Mouse (Mus musculus) liver, adult (tissue): ENCODE data around the gene Slc15a1.
A peak's percentile ranks its signal among the peaks of the same experiment; 100 is the strongest.

Source experiments
- GATA4 ChIP-seq: IDR thresholded peaks from 2 replicates; pipeline ENCODE4 v1.6.1; 2014; ENCODE audit warnings: mild to moderate bottlenecking, low read length; ENCODE audit not compliant: insufficient replicate concordance

The Slc15a1 gene

DNA sequence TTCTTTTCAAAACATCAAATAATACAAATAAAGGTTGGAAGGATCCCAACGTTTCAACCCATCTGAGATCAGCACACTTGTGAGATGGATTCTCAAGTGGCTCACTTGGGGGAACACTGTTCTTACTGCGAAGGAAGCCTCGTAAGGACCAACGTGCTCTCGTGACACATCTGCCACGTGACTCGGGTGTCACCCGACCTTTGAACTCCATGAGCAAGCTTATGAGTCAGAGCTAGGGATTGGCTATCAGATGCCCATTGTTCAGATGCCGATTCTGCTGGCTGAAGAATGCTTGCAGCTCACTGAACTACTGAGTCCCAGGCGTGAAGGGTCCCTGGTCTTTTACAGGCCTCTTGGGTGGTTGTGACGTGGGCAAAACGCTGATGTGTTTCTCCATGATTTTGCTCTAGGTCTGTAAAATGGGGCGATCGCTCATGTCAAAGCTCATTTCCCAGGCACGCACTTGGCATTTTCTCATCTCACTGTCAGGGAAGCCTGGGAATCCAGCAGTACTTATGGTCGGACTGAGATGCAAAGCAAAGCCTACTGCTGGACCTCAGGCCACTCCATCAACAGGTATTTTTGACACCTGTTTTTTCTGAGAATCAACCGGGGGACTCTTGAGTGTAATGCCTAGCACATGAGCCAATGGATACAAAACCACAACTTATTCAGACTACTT lies 75.1 kb downstream of the Slc15a1 start:
- TF ChIP-seq GATA4, result no peak

DNA sequence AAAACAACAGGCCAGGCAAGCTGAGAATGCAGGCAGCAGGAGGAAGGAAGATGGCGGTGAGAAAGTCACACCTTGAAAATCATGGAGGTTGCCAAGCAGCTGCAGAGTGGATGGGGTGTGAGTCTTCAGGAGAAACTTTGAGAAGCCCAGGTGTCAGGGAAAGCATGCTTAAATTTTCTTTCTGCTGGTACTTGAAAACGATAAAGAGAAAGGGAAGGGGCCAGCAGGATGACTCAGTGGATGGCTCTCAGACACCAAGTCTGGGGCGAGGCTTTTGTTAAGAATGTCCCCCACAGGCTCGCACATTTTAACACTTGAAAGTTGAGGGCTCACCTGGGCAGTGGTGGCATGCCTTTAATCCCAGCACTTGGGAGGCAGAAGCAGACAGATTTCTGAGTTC lies 76.9 kb downstream of the Slc15a1 start:
- no peak for TF ChIP-seq GATA4

DNA sequence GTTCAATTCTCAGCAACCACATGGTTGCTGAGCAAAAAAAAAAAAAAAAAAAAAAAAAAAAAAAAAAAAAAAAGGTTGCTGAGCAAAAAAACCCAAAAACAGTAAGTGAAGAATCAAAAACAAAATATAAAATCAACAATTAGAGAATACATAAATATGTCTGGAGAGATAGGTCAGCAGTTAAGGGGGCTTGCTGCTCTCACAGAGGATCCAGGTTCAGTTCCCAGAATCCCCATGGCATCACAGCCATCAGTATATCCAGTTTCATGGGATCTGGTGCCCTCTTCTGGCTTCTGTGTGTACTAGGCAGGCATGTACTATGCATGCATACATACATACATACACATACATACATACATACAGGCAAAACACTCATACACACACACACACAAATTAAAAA lies 78.3 kb downstream of the Slc15a1 start:
- no peak for TF ChIP-seq GATA4

DNA sequence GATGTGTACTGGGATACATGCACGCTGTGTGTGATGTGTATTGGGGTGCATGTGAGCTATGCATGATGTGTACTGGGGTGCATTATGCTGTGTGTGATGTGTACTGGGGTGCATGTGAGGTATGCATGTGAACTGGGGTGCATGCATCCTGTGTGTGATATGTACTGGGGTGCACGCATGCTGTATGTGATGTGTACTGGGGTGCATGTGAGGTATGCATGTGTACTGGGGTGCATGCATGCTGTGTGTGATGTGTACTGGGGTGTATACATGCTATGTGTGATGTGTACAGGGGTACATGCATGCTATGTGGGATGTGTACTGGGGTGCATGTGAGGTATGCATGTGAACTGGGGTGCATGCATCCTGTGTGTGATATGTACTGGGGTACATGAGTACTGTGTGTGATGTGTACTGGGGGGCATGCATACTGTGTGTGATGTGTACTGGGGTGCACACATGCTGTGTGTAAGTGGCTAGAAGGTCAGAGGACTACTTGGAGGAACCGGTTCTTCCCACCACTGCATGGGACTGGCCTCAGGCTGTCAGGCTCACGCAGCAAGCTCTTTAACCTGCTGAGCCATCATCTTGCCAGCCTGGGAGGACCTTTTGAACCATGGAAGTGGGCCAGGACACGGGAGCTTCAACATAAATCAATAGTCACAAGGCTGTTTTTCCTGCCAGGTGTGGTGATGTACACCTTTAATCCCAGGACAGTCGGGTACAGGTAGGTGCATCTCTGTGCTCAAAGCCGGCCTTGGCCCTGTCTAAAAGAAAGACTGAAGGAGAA lies 79.9 kb downstream of the Slc15a1 start:
- no peak for TF ChIP-seq GATA4

DNA sequence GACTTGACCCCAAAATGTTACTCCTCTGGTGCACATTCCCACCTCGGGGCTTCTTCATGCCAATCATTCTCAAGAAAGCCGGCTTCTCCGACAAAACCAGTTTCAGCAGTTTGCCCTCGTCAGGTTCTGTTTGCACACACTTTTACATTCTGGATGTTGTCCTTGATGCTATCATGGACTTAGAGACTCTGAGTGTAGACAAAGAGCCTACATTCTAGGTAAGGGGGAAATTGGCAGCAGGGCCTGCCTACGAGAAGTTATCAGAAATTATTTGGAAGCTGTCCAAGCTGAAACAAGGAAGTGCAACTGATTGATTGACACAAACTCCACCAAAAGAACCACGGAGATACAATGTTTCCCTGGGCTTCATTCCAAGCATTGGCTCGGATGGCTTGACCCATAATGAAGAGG lies 81.7 kb downstream of the Slc15a1 start:
- TF ChIP-seq GATA4, result no peak

DNA sequence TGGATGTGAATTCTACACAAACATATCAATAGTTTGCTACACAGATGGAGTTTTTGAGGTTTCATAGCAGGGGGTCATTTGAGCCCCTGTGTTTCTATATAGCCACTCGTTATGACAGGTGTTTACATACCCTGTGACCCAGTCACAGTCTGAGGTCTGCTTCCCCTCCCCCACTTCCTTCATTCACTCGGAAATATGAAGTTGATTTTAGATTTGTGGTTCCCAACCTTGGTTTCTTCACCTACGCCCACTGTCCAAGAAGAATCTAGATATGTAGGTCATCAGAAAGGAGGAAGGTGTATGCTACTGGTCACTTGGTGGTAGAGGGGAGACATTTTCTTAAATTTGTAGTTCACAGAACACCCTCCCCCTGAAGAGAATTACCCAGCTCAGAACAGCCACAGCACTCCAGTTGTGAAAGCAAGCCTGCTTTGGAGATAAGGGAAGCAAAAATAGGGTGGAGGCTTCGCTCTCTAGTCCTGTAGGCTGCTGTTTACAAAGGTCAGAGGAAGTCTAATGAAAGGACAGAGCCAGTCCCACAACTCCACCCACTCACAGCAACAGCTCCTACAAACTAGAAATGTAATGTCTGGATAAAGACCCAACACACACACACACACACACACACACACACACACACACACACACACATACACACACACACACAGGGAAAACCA lies 82.2 kb downstream of the Slc15a1 start:
- TF ChIP-seq GATA4, result peak; percentile 68; the same call in 1 of the 2 replicates

DNA sequence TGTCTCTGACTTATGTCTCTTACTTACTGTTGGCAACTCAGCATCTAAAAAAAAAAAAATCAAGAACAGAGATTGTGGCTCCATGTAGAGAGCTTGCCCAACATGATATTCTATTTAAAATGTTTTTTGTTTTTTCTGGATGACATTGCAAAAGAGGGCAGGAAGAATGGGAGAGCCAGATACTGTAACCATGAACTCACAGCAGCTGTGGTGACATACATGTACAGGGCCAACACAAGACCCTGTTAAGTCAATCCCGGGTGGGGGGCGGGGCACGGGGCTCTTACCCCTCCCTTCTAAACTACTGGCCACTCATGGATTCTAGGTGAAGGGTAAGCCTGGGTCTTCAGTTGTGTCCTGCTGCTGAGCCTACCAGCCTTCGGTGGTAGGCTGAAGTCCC lies 83.1 kb downstream of the Slc15a1 start:
- no peak for TF ChIP-seq GATA4

DNA sequence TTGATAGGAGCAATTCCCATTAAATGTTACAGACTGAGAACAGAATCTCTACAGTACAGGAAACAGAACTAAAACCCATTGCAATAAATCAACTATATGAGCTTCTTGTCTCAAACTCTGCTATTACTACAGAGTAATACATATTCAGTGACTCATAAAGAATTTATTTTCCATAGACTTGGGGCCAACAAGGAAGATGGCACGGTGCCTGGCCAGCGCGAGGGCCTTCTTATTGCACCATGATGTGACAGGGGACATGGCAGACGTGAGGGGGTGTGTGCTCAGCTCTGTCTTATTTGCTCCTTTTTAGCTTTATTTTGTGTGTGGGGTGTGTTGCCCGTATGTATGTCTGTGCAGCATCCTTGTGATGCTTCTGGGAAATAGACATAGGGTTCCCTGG lies 87.5 kb downstream of the Slc15a1 start:
- no peak for TF ChIP-seq GATA4

DNA sequence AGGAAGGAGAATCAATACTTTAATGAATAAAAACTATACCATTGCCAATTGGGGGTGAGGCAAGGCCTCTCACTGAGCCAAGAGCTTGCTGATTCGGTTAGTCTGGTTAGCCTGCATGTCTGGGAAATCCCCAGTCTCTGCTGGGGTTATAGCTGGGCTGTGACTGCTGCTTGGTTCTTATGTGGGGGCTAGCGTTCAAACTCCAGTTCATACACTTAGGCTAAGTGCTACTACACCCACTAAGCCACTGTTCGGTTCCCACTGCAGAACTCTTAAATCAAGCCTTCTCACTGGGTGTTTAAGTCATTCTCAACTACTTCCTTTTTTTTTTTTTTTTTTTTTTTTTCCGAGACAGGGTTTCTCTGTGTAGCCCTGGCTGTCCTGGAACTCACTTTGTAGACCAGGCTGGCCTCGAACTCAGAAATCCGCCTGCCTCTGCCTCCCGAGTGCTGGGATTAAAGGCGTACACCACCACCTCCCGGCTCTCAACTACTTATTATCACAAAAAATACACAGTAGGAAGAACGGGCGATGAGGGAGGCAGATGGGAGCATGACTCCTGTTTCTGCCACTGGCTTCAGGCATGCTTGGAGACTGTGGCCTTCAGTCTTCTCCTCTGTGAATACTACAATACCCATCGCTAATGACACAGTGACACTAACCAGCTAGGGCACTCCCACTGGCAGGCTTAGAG lies 88.3 kb downstream of the Slc15a1 start:
- TF ChIP-seq GATA4, result no peak

DNA sequence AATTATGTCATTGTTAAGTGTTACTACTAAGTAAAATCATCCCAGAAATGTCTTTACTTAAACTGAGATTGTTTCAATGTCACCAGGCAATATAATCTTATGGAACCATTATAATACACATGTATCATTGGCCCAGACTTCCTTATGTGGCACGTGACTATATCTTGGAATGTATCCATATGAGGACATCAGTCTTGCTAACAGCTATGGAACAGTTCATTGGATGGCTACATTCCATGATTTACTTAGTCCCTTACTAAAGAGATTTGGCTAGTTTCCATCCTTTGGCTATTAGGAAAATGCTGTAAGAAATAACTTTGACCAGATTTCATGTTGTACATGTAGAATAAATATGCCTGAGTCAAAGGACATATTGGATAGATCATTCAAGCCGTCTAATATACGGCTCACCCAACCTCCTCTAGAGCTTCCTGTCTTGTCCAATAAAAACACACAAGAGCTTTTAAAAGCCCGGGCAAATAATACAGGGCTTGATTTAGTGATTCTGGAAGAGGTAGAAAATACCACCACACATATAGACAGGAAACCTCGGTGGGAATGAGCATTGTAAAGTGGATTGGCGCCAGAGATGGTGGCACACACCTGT lies 90.3 kb downstream of the Slc15a1 start:
- TF ChIP-seq GATA4, result no peak
